Mouse (Mus musculus) stomach, postnatal 0 days (tissue): ENCODE data around the gene Kazn.

Experiments
- CTCF ChIP-seq: IDR thresholded peaks from 2 replicates; pipeline ENCODE4 v1.5.1; 2016; ENCODE audit warnings: antibody characterized with exemption, low read depth, mild to moderate bottlenecking, moderate library complexity
- EP300 ChIP-seq: optimal IDR thresholded peaks from 2 replicates; pipeline ENCODE3; 2016; ENCODE audit warnings: antibody characterized with exemption

DNA sequence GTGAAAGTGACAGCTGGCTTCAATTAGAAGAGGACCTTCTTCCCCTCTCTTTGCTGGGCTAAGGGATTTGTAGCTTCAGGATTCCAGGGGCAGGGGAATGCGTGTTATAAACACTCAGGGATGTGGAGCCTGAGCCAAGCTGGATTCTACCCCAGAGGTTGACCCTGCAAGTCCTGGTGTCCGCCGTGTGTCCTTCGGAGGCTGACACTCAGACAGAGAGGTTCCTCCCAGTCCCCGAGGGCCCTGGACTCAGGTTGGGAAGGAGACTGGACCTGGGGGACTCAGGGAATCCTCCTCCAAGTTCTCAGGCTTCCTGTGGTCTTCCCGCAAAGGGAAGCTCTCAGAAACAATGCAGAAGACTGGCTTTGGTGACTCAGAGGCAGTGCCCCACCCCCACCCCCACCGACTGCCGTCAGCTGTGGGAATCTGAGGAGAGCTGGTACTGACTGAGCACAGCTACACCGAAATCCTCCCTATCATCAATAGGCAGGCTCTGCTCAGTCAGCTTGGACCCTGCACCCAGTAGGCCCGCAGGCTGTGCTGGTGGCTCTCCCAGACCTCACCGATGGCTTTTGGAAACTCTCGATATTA lies 136.0 kb downstream of the Kazn start:
- no peak for TF ChIP-seq CTCF
- TF ChIP-seq EP300 = no peak
